Mouse (Mus musculus) kidney, postnatal 0 days (tissue): Measurements from ENCODE around the gene Mettl15. TPM values are rescaled to one million over a fixed set of nuclear protein-coding genes. Genes with fewer than 3 reads are reported as not detected.

Experiments used
- ATAC-seq: fragments of 200-750 bp; cut with Nextera tagmentation; replicated peaks from 2 replicates; pipeline ENCODE4 v1.8.0; 2017; ENCODE audit warnings: low read depth, moderate number of reproducible peaks, moderate TSS enrichment, moderate library complexity; ENCODE audit not compliant: low FRiP score
- DNase-seq: peaks from one replicate; pipeline ENCODE4 v3.0.0-alpha.2; 2016; ENCODE audit warnings: low spot score
- H3K27ac ChIP-seq: fragments of 300-500 bp; sonication (generic); 2 replicates; pipeline ENCODE4 v1.5.1; 2014; ENCODE audit warnings: mild to moderate bottlenecking
- H3K27me3 ChIP-seq: fragments of 300-500 bp; sonication (generic); 2 replicates; pipeline ENCODE4 v1.6.1; 2014; ENCODE audit warnings: low read length, mixed read lengths; ENCODE audit not compliant: insufficient read depth
- H3K36me3 ChIP-seq: fragments of 300-500 bp; sonication (generic); 2 replicates; pipeline ENCODE4 v1.6.1; 2014; ENCODE audit warnings: low read length, mixed read lengths; ENCODE audit not compliant: insufficient read depth
- H3K4me1 ChIP-seq: fragments of 300-500 bp; sonication (generic); replicated peaks from 2 replicates; pipeline ENCODE4 v1.6.1; 2014; ENCODE audit warnings: antibody characterized with exemption, low read length, mixed read lengths; ENCODE audit not compliant: insufficient read depth
- H3K4me2 ChIP-seq: fragments of 300-500 bp; sonication (generic); 2 replicates; pipeline ENCODE4 v1.6.1; 2014; ENCODE audit warnings: mild to moderate bottlenecking, low read length, moderate library complexity, mixed read lengths
- H3K4me3 ChIP-seq: fragments of 300-500 bp; sonication (generic); replicated peaks from 2 replicates; pipeline ENCODE4 v1.5.1; 2014; ENCODE audit warnings: low read depth, low read length
- H3K9ac ChIP-seq: fragments of 300-500 bp; sonication (generic); 2 replicates; pipeline ENCODE4 v1.6.1; 2014; ENCODE audit warnings: low read depth, low read length
- H3K9me3 ChIP-seq: fragments of 300-500 bp; sonication (generic); replicated peaks from 2 replicates; pipeline ENCODE4 v1.6.1; 2016; ENCODE audit warnings: low read length, inconsistent platforms, mixed read lengths
- CTCF ChIP-seq: IDR thresholded peaks from 2 replicates; pipeline ENCODE4 v1.5.1; 2016; ENCODE audit warnings: antibody characterized with exemption, low read depth, mild to moderate bottlenecking, moderate library complexity
- WGBS: fragments of 180-500 bp; shearing (Covaris S2); extraction: QIAGEN DNeasy Blood & Tissue Kit; methylation state at CpG from one replicate; pipeline ENCODE4 v1.1.7; 2014; 5-methylcytosine and 5-hydroxymethylcytosine counted together
- polyA plus RNA-seq: library from polyadenylated mRNA; unstranded; fragments of >200 nt; fragmentation: Nextera tagmentation; extraction: Ambion mirVana; gene quantifications from 2 replicates; pipeline ENCODE4 v1.2.1, GENCODE M21; 2015

The Mettl15 gene
- 11.5 and 11.9 TPM in 2 replicates for polyA plus RNA-seq

- no peaks in the 10 kb centered on the region for H3K36me3 ChIP-seq
- WGBS: under 1% methylated on average over 51 of the region's 51 CpGs
- peak within 1 kb of the TSS; percentile 67 for H3K4me2 ChIP-seq
- H3K27me3 ChIP-seq: no peaks in the 10 kb centered on the region
- peak within 1 kb of the TSS; percentile 66 for H3K27ac ChIP-seq
- ATAC-seq (peak; percentile 99), DNase-seq (peak; percentile 98)
- H3K9ac ChIP-seq: peak within 1 kb of the TSS; percentile 65
- H3K4me1 ChIP-seq: no peaks in the 10 kb centered on the region
- no peaks in the 10 kb centered on the region for H3K9me3 ChIP-seq
- TF ChIP-seq CTCF: no peak
- H3K4me3 ChIP-seq: peak within 1 kb of the TSS; percentile 69
Observed at GRCm38 (mm10) chr2:109280600-109281340, at the start of gene Mettl15, which contains the start of gene Kif18a. TSS of gene Mettl15 (minus strand) at chr2:109280748. TSS of gene Kif18a (plus strand) at chr2:109280738.

- WGBS: 96% methylated on average over 5 of the region's 5 CpGs
- TF ChIP-seq CTCF: no peak
- ATAC-seq: no peak
- no peak overlapping the region for H3K27ac ChIP-seq
- H3K36me3 ChIP-seq: 0 out of 2 replicates have a peak, but pooled peaks cover 5% of the 10 kb centered on the region
- H3K4me1 ChIP-seq: no peaks in the 10 kb centered on the region
- no peak overlapping the region for H3K4me2 ChIP-seq
- H3K9ac ChIP-seq: no peak overlapping the region
- no peaks in the 10 kb centered on the region for H3K27me3 ChIP-seq
- DNase-seq: no peak
- H3K9me3 ChIP-seq: no peaks in the 10 kb centered on the region
- no peak overlapping the region for H3K4me3 ChIP-seq
Observed at GRCm38 (mm10) chr2:109311369-109311768, 30.8 kb upstream of the Mettl15 start.

- DNase-seq (no peak), ATAC-seq (no peak)
- Histone ChIP-seq H3K4me3 (no peak overlapping the region), H3K9me3 (no peaks in the 10 kb centered on the region), H3K4me2 (no peak overlapping the region), H3K4me1 (no peaks in the 10 kb centered on the region), H3K36me3 (no peaks in the 10 kb centered on the region), H3K27ac (no peak overlapping the region), H3K9ac (no peak overlapping the region), H3K27me3 (no peaks in the 10 kb centered on the region)
- TF ChIP-seq CTCF: no peak
Observed at GRCm38 (mm10) chr2:109303638-109304037, 23.1 kb upstream of the Mettl15 start.

- ATAC-seq: no peak
- WGBS: 96% methylated on average over 3 of the region's 3 CpGs
- no peak for TF ChIP-seq CTCF
- Histone ChIP-seq H3K36me3 (no peaks in the 10 kb centered on the region), H3K9ac (no peak overlapping the region), H3K9me3 (no peaks in the 10 kb centered on the region), H3K27ac (no peak overlapping the region), H3K4me3 (no peak overlapping the region), H3K4me2 (no peak overlapping the region), H3K4me1 (no peaks in the 10 kb centered on the region), H3K27me3 (no peaks in the 10 kb centered on the region)
- DNase-seq: no peak
Observed at GRCm38 (mm10) chr2:109302234-109302633, 21.7 kb upstream of the Mettl15 start.

- Histone ChIP-seq H3K27me3 (no peaks in the 10 kb centered on the region), H3K27ac (no peak overlapping the region), H3K36me3 (peaks cover 4% of the 10 kb centered on the region; the same call in 1 of the 2 replicates), H3K4me1 (no peaks in the 10 kb centered on the region), H3K4me2 (no peak overlapping the region), H3K9ac (no peak overlapping the region), H3K9me3 (no peaks in the 10 kb centered on the region), H3K4me3 (no peak overlapping the region)
- ATAC-seq (no peak), DNase-seq (no peak)
- TF ChIP-seq CTCF: no peak
- WGBS: 100% methylated on average over 1 of the region's 1 CpGs
Observed at GRCm38 (mm10) chr2:109298160-109298559, 17.6 kb upstream of the Mettl15 start.

GRCm38 (mm10) chr2:109296264-109296663 lies 15.7 kb upstream of the Mettl15 start:
- Histone ChIP-seq H3K4me1 (no peaks in the 10 kb centered on the region), H3K27me3 (no peaks in the 10 kb centered on the region), H3K4me2 (no peak overlapping the region), H3K9me3 (no peaks in the 10 kb centered on the region), H3K27ac (no peak overlapping the region), H3K36me3 (peaks cover 4% of the 10 kb centered on the region; the same call in 1 of the 2 replicates), H3K9ac (no peak overlapping the region), H3K4me3 (no peak overlapping the region)
- no peak for TF ChIP-seq CTCF
- DNase-seq (no peak), ATAC-seq (no peak)
- WGBS: 89% methylated on average over 5 of the region's 5 CpGs
